In the genomic region with DNA sequence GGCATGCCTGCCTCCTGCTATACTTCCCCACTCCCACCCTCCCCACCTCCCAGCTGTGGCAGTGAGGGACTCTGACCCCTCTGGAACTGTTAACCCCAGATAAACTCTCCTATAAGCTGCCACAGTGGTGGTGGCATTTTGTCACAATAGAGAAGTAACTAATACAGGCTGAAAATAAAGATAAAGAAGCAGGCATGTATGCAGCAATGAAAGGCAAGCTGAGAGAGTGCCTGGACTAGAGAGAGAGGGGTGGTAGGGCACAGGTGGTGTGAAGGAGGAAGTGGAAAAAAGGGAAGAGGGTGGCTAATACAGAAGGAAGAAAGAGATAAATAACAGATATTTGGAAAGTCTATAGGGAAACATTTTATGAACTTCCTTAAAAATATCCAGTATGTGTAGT, we compare ENCODE assay signal across 20 mouse cellular contexts.
DNase-seq lines count a peak whose midpoint lies in the region; TF ChIP-seq lines count a peak whose summit lies in the region.
"Had no signal": no experiment of that assay in that cellular context is flagged by ENCODE, and none has a peak within 500 bp of the region (broad histone marks: within the 10 kb centered on the region; RNA-seq: fewer than 3 reads in every experiment).

No protein-coding gene starts in this region.

- DNase-seq in heart, adult 11 months = peak; percentile 31
- no peak for DNase-seq in heart, postnatal 10 days
- DNase-seq in MEL (ENCODE audit: low read depth, low spot score) = peak; percentile 81
- peak; percentile 88 for DNase-seq in MEL-GATA-1-ER (ENCODE audit: extremely low read depth, low read depth)
- no peak for DNase-seq in thymus, postnatal 36 days
- DNase-seq in kidney, adult 18-20 months = no peak
- DNase-seq: adrenal gland, adult 2 months; adrenal gland, adult 8-10 months; adrenal gland, postnatal 10 days; adrenal gland, postnatal 14 days; adrenal gland, postnatal 25 days; adrenal gland, postnatal 36 days; B cell, adult 2 months; cerebellum, adult 11 months; cerebellum, adult 11-12 months; cerebellum, adult 18-20 months; cerebellum, adult 2 months; cerebellum, adult 8-10 months had no signal

- intact Hi-C loops in heart, postnatal 10 days (cut with DNase I) = no loop called here

- H3K27me3 ChIP-seq in MEL (ENCODE audit: control insufficient read depth in 1 of 2, insufficient read depth in 2 of 2, low read length in 2 of 2) = no peaks in the 10 kb centered on the region
- H3K27me3 ChIP-seq: CH12.LX had no signal

- no peak for TF ChIP-seq POLR2A in MEL (IDR thresholded peaks at IDR 0.05; ENCODE audit: control insufficient read depth in 1 of 2, insufficient read depth in 1 of 2, low read depth in 1 of 2, low read length in 2 of 2, poor library complexity in 1 of 2)

- peak overlapping the region; percentile 47 for H3K27ac ChIP-seq in MEL (ENCODE audit: control insufficient read depth, low read depth, low read length)

- no peak overlapping the region for H3K9ac ChIP-seq in MEL (ENCODE audit: control insufficient read depth, low read depth, low read length, poor library complexity, severe bottlenecking)

- H3K4me1 ChIP-seq in MEL (ENCODE audit: control insufficient read depth in 1 of 2, insufficient read depth in 2 of 2, low read length in 2 of 2) = no peaks in the 10 kb centered on the region; a peak in 1 of 4 replicates

- peak; percentile 90 to 92 for TF ChIP-seq EP300 in MEL (IDR thresholded peaks at IDR 0.05; ENCODE audit: low read depth in 1 of 2, low read length in 2 of 2)

- no peak for TF ChIP-seq RAD21 in MEL (IDR thresholded peaks at IDR 0.05; ENCODE audit: low read depth, low read length)

- no peaks in the 10 kb centered on the region for H3K79me2 ChIP-seq in MEL (ENCODE audit: control insufficient read depth, insufficient read depth, low read length, poor library complexity)

- TF ChIP-seq CTCF in MEL (IDR thresholded peaks at IDR 0.05 in 2 of 3, conservative IDR thresholded peaks at IDR 0.05 in 1 of 3; ENCODE audit: control insufficient read depth in 1 of 3, insufficient read depth in 1 of 3, low read depth in 2 of 3, low read length in 3 of 3, poor library complexity in 1 of 3, severe bottlenecking in 1 of 3) = no peak

- peaks cover 0 to 5% of the 10 kb centered on the region in 2 experiments; a peak in 2 of 4 replicates for H3K36me3 ChIP-seq in MEL (ENCODE audit: control insufficient read depth in 1 of 2, insufficient read depth in 2 of 2, low read length in 2 of 2)
- H3K36me3 ChIP-seq: G1E had no signal

- H3K9me3 ChIP-seq in MEL (replicated peaks; ENCODE audit: insufficient read depth, low read length) = no peaks in the 10 kb centered on the region

- H3K4me3 ChIP-seq in MEL (ENCODE audit: control insufficient read depth in 1 of 2, insufficient read depth in 1 of 2, low read depth in 2 of 2, low read length in 2 of 2) = no peak overlapping the region

TF ChIP-seq in MEL, 35 proteins besides CTCF, POLR2A, EP300 and RAD21:
- TF ChIP-seq POLR2AphosphoS2 (IDR thresholded peaks at IDR 0.05; ENCODE audit: low read length) (no peak), TAL1 (IDR thresholded peaks at IDR 0.05; ENCODE audit: low read length) (peak; percentile 94), ZKSCAN1 (IDR thresholded peaks at IDR 0.05; ENCODE audit: low read depth, low read length) (no peak), ETS1 (IDR thresholded peaks at IDR 0.05; ENCODE audit: low read depth, low read length) (peak; percentile 58), MAZ (IDR thresholded peaks at IDR 0.05; ENCODE audit: low read depth, low read length) (0 out of 2 replicates have a peak, but pooled peaks have one; percentile 41), MAFK (IDR thresholded peaks at IDR 0.05; ENCODE audit: borderline replicate concordance, low read depth, low read length) (no peak), TCF12 (IDR thresholded peaks at IDR 0.05; ENCODE audit: low read depth, low read length) (peak; percentile 94), USF2 (IDR thresholded peaks at IDR 0.05; ENCODE audit: borderline replicate concordance in 1 of 2, insufficient read depth in 1 of 2, low read depth in 1 of 2, low read length in 2 of 2) (no peak), POLR2AphosphoS5 (IDR thresholded peaks at IDR 0.05; ENCODE audit: borderline replicate concordance, low read depth, low read length) (no peak), GABPA (IDR thresholded peaks at IDR 0.05; ENCODE audit: low read depth, low read length) (no peak), RCOR1 (IDR thresholded peaks at IDR 0.05; ENCODE audit: low read depth, low read length) (peak; percentile 35; the same call in 1 of the 2 replicates)

Comparison
In these comparisons a context has a peak if more than half of its experiments do, and no peak if none do; other contexts are left out.
1. DNase-seq: peak in heart, adult 11 months (single experiment), MEL (single experiment) and MEL-GATA-1-ER (single experiment); none in heart, postnatal 10 days (0 of 2), thymus, postnatal 36 days (0 of 2) and kidney, adult 18-20 months (single experiment).